Mouse (Mus musculus) cortical plate, adult 2 months (tissue): Measurements from ENCODE around the gene Cdk18.

Source experiments
- CTCF ChIP-seq: fragments of 200-500 bp; IDR thresholded peaks from 2 replicates; pipeline ENCODE4 v1.5.1; 2011; ENCODE audit warnings: mild to moderate bottlenecking, control low read depth, low read length; ENCODE audit not compliant: insufficient read depth; ENCODE audit errors: extremely low read depth
- POLR2A ChIP-seq: fragments of 200-500 bp; IDR thresholded peaks from 2 replicates; pipeline ENCODE4 v1.6.1; 2011; ENCODE audit warnings: mild to moderate bottlenecking, low read length, control low read depth; ENCODE audit not compliant: insufficient read depth; ENCODE audit errors: extremely low read depth

DNA sequence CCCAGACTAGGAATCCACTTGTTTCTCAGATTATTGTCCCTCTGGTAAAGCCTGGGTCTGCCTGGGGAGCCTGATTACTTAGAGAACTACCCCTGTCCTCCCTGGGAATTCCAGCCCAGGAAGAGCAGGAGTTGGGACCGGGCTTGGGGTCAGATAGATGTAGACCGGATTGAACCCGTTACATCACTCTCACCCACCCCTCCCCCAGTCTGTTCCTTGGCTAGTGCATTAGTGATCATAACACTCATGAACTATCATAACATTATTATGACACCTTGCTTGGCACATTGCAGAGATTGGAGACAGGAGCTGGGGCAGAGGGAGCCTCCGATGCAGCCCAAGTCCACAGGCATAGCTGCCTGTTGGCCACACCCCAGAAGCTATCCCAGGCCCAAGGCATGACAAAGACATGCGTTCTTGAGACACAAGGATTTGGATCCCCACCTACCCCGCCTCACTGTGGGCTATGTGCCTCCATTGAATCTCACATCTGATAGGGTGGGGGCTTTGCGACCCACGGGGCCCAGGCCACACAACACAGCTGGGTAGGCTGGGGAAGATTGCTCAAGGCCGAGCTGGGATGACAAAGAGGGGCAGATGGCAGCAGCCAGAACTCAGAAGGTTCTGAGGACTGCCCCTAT, 1.4 kb downstream of the Cdk18 start:
- TF ChIP-seq POLR2A (no peak), CTCF (no peak)
